In genomic region chr6:81956399-81956798, GRCm38 (mm10) we compare ENCODE assay signal across 12 mouse cellular contexts. TPM values are rescaled to one million over a fixed set of nuclear protein-coding genes. Genes with fewer than 3 reads are reported as not detected.
DNase-seq lines count a peak whose midpoint lies in the region; ATAC-seq and TF ChIP-seq lines count a peak whose summit lies in the region.
"Had no signal": no experiment of that assay in that cellular context is flagged by ENCODE, and none has a peak within 500 bp of the region (broad histone marks: within the 10 kb centered on the region; RNA-seq: fewer than 3 reads in every experiment).

No protein-coding gene starts in this region.

- H3K9me3 ChIP-seq in CH12.LX (replicated peaks; ENCODE audit: low read length): no peaks in the 10 kb centered on the region

- in situ Hi-C loops in CH12.LX (cut with MboI; ENCODE audit: low pct_ligation_motif_present, low pct_unique_long_range_greater_than_20kb, low sequenced_read_pairs): loop anchor here (25.0 kb wide), 1 partner anchor 756 kb away; the partner anchor contains the start of gene Pole4

- dilution Hi-C loops in CH12.LX (cut with MboI; ENCODE audit: extremely low pct_ligation_motif_present, extremely low pct_unique_long_range_greater_than_20kb, low sequenced_read_pairs): no loop called here

- H3K36me3 ChIP-seq in CH12.LX (replicated peaks in 1 of 2; ENCODE audit: control insufficient read depth in 1 of 2, insufficient read depth in 1 of 2, low read length in 1 of 2): peaks cover 67 to 93% of the 10 kb centered on the region in 2 experiments

- no peak overlapping the region for H3K4me2 ChIP-seq in CH12.LX (ENCODE audit: insufficient read depth, low read depth, poor library complexity, severe bottlenecking)
- H3K4me2 ChIP-seq: embryonic facial prominence, embryonic 13.5 days; heart, embryonic 13.5 days had no signal

- TF ChIP-seq POLR2A in CH12.LX (IDR thresholded peaks at IDR 0.05; ENCODE audit: low read depth, low read length): no peak

- peak; percentile 43 for DNase-seq in CD4-positive, CD25-positive, alpha-beta regulatory T cell, adult 2 months (ENCODE audit: low read depth, low spot score)
- peak; percentile 25 to 38 for DNase-seq in kidney, postnatal 4 days
- DNase-seq in kidney, postnatal 14 days: no peak
- no peak for DNase-seq in CH12.LX (ENCODE audit: extremely low read depth)
- DNase-seq in c-Kit-positive CD71-positive TER-119-positive erythroid progenitor cells, embryonic 14.5 days (ENCODE audit: low spot score): peak; percentile 55
- no peak for DNase-seq in spleen, adult 12 weeks (ENCODE audit: low spot score)
- DNase-seq in cerebellum, adult 11 months: no peak
- DNase-seq: adrenal gland, adult 8-10 months; left cerebral cortex, postnatal 4 days had no signal

- no peak overlapping the region for H3K9ac ChIP-seq in CH12.LX (ENCODE audit: insufficient read depth, low read depth)
- H3K9ac ChIP-seq: embryonic facial prominence, embryonic 13.5 days; heart, embryonic 13.5 days had no signal

- peak; percentile 20 to 47; a peak in 2 of 4 replicates for TF ChIP-seq CTCF in CH12.LX (conservative IDR thresholded peaks at IDR 0.05 in 1 of 2, IDR thresholded peaks at IDR 0.05 in 1 of 2; ENCODE audit: low read depth in 2 of 2, low read length in 2 of 2)

- no peak for ATAC-seq in CD4-positive, CD25-positive, alpha-beta regulatory T cell, adult 4 months

- no peak for TF ChIP-seq RAD21 in CH12.LX (IDR thresholded peaks at IDR 0.05; ENCODE audit: low read depth, low read length)

- no peak overlapping the region for H3K4me3 ChIP-seq in CH12.LX (replicated peaks in 1 of 3; ENCODE audit: low read depth in 2 of 3, low read length in 2 of 3, poor library complexity in 1 of 3)
- H3K4me3 ChIP-seq: embryonic facial prominence, embryonic 13.5 days; heart, embryonic 13.5 days had no signal

- H3K27ac ChIP-seq in CH12.LX (ENCODE audit: insufficient read depth, low read depth): no peak overlapping the region
- H3K27ac ChIP-seq: embryonic facial prominence, embryonic 13.5 days; heart, embryonic 13.5 days had no signal

- no peaks in the 10 kb centered on the region for H3K27me3 ChIP-seq in CH12.LX (replicated peaks)
- H3K27me3 ChIP-seq: embryonic facial prominence, embryonic 13.5 days; heart, embryonic 13.5 days had no signal

- no peak for TF ChIP-seq EP300 in CH12.LX (IDR thresholded peaks at IDR 0.05; ENCODE audit: low read length)

- H3K79me2 ChIP-seq in CH12.LX (replicated peaks; ENCODE audit: control insufficient read depth, extremely low read depth, insufficient read depth, poor library complexity, severe bottlenecking): no peaks in the 10 kb centered on the region

- H3K4me1 ChIP-seq in CH12.LX (ENCODE audit: control insufficient read depth in 1 of 2, insufficient read depth in 2 of 2): no peaks in the 10 kb centered on the region
- H3K4me1 ChIP-seq: embryonic facial prominence, embryonic 13.5 days; heart, embryonic 13.5 days had no signal

TF ChIP-seq in CH12.LX, 34 proteins besides CTCF, POLR2A, EP300 and RAD21:
- no peak for TF ChIP-seq MYC (IDR thresholded peaks at IDR 0.05; ENCODE audit: low read depth, low read length)
- no peak for TF ChIP-seq KAT2A (IDR thresholded peaks at IDR 0.05; ENCODE audit: insufficient replicate concordance, low read length)
- no peak for TF ChIP-seq NELFE (IDR thresholded peaks at IDR 0.05; ENCODE audit: low read depth, low read length)
- TF ChIP-seq IRF4 (IDR thresholded peaks at IDR 0.05; ENCODE audit: low read depth, low read length): no peak
- TF ChIP-seq NRF1 (IDR thresholded peaks at IDR 0.05; ENCODE audit: low read depth, low read length): no peak
- no peak for TF ChIP-seq CHD2 (IDR thresholded peaks at IDR 0.05; ENCODE audit: low read length)
- TF ChIP-seq ZNF384 (IDR thresholded peaks at IDR 0.05; ENCODE audit: low read depth, low read length): no peak
- TF ChIP-seq GABPA (IDR thresholded peaks at IDR 0.05; ENCODE audit: insufficient replicate concordance, low read depth, low read length): no peak
- TF ChIP-seq MAZ (IDR thresholded peaks at IDR 0.05; ENCODE audit: low read depth, low read length): no peak
- no peak for TF ChIP-seq MEF2A (IDR thresholded peaks at IDR 0.05; ENCODE audit: borderline replicate concordance, low read depth, low read length)
- TF ChIP-seq JUN (IDR thresholded peaks at IDR 0.05; ENCODE audit: insufficient read depth, low read depth, low read length): no peak
- no peak for TF ChIP-seq PAX5 (IDR thresholded peaks at IDR 0.05; ENCODE audit: low read length)
- no peak for TF ChIP-seq MAX (IDR thresholded peaks at IDR 0.05; ENCODE audit: low read length)
- TF ChIP-seq ETS1 (conservative IDR thresholded peaks at IDR 0.05; ENCODE audit: low read depth, low read length): no peak
- no peak for TF ChIP-seq ZMIZ1 (IDR thresholded peaks at IDR 0.05; ENCODE audit: low read depth, low read length)
- TF ChIP-seq UBTF (IDR thresholded peaks at IDR 0.05; ENCODE audit: low read depth, low read length): no peak
- no peak for TF ChIP-seq SIN3A (IDR thresholded peaks at IDR 0.05; ENCODE audit: low read length)
- TF ChIP-seq RCOR1 (conservative IDR thresholded peaks at IDR 0.05; ENCODE audit: low read depth, low read length): no peak

RNA-seq across cellular contexts. Expression of gene Mrpl19, which starts 9.4 kb away (rescaled TPM):
- polyA plus RNA-seq in CD4-positive, CD25-positive, alpha-beta regulatory T cell, adult 4 months (2017; shearing (Covaris generic)): 10 to 100 TPM; 68.0 to 72.1 TPM
- total RNA-seq in CH12.LX (2012; rRNA removed) (27.2 and 30.2 TPM in 2 replicates), CH12.LX (2014; rRNA removed) (54.0 and 57.6 TPM in 2 replicates)
- polyA plus RNA-seq in CH12.LX (2012; ENCODE audit: insufficient read length, low read depth): 96.2 and 104 TPM in 2 replicates

RNA-seq across cellular contexts. Expression of gene Gcfc2, which starts 32.9 kb away (rescaled TPM):
- polyA plus RNA-seq in CD4-positive, CD25-positive, alpha-beta regulatory T cell, adult 4 months (2017; shearing (Covaris generic)): 1 to 10 TPM; 3.6 to 6.6 TPM
- total RNA-seq in CH12.LX (2012; rRNA removed): 11.3 and 13.5 TPM in 2 replicates
- total RNA-seq in CH12.LX (2014; rRNA removed): 14.6 and 17.6 TPM in 2 replicates
- 15.4 and 17.6 TPM in 2 replicates for polyA plus RNA-seq in CH12.LX (2012; ENCODE audit: insufficient read length, low read depth)

Comparison
In these comparisons a context has a peak if more than half of its experiments do, and no peak if none do; other contexts are left out.
1. DNase-seq: peak in CD4-positive, CD25-positive, alpha-beta regulatory T cell, adult 2 months (single experiment), kidney, postnatal 4 days (2 of 2) and c-Kit-positive CD71-positive TER-119-positive erythroid progenitor cells, embryonic 14.5 days (single experiment); none in kidney, postnatal 14 days (single experiment), CH12.LX (single experiment), spleen, adult 12 weeks (single experiment) and cerebellum, adult 11 months (single experiment).